Mouse (Mus musculus) bone marrow macrophage, adult 2 months (primary cell): ENCODE data around the gene Ankrd34a. TPM values are rescaled to one million over a fixed set of nuclear protein-coding genes. Genes with fewer than 3 reads are reported as not detected.
A peak's percentile ranks its signal among the peaks of the same experiment; 100 is the strongest.

Source experiments
- H3K27ac ChIP-seq: 2 replicates; pipeline ENCODE4 v1.5.1; 2012; ENCODE audit warnings: low read depth, low read length; ENCODE audit not compliant: insufficient read depth
- H3K4me1 ChIP-seq: 2 replicates; pipeline ENCODE4 v1.6.1; 2012; ENCODE audit warnings: low read length; ENCODE audit not compliant: control insufficient read depth, insufficient read depth
- H3K4me3 ChIP-seq: 2 replicates; pipeline ENCODE4 v1.5.1; 2012; ENCODE audit warnings: mild to moderate bottlenecking, low read length, moderate library complexity; ENCODE audit not compliant: insufficient read depth
- CTCF ChIP-seq: IDR thresholded peaks from 2 replicates; pipeline ENCODE4 v1.5.1; 2012; ENCODE audit warnings: low read depth, mild to moderate bottlenecking, low read length, moderate library complexity
- POLR2A ChIP-seq: IDR thresholded peaks from 2 replicates; pipeline ENCODE4 v1.6.1; 2012; ENCODE audit warnings: mild to moderate bottlenecking, low read depth, low read length, borderline replicate concordance
- polyA plus RNA-seq: library from polyadenylated mRNA; stranded (reverse); fragments of >200 nt; gene quantifications from 2 replicates; pipeline ENCODE4 v1.2.4, GENCODE M21; 2012; ENCODE audit not compliant: missing spikeins, insufficient read depth, insufficient read length

Gene Ankrd34a
- polyA plus RNA-seq, 1 experiment = 0.28 TPM

DNA sequence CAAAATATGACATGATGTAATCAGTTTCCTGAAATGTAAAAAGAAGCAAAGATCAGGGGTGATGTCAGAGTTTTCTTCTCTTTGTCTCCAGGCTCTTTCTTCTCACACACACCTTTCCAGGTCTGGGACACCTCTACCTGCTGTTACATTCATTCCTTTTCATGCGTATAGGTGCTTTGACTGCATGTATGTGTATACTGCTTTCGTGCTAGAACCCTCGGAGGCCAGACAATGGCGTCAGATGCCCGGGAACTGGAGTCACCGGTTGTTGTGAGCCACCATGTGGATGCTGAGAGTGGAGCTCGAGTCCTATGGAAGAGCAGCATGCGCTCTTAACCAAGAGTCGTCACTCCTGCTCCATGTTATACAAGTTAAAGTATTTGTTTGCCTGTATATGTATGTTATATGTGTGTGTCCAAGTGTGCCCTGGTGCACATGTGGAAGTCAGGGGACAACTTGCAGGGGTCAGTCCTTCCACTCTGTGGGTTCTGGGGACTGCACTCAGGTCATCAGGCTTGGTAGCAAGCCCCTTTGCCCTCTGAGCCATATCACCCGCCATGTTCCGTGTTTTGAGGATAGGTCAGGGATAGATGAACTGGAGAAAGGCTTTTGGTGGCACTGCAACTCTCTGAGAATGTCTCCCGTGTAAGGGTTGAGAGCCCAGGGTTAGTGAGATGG, 17.7 kb upstream of the Ankrd34a start:
- H3K4me3 ChIP-seq = peak overlapping the region; percentile 51
- TF ChIP-seq POLR2A = no peak
- no peak; the same call in 1 of the 2 replicates for TF ChIP-seq CTCF
- H3K4me1 ChIP-seq = peaks cover 33% of the 10 kb centered on the region
- peak overlapping the region; percentile 91 for H3K27ac ChIP-seq

DNA sequence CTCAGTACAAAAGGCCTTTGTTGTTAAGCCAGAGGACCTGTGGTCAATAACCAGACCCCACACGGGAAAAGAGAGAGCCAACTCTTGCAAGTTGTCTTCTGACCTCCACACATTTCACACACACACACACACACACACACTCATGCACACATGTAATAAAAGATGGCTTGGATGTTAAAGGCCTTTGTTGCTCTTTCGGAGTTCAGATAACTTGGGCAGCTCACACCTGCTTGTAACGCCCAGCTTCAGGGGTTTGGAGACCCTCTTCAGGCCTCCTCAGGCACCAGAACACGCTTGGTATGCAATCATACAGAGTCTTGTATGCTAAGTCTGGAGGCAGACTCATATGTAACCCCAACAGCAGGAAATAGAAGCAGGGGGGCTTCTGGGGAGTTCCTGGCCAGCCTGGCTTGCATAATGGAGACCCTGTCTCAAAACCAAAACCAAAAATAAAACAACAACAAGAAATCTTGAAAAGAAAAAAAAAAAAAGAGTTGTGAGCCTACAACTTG, 17.1 kb upstream of the Ankrd34a start:
- Histone ChIP-seq H3K4me1 (peaks cover 33% of the 10 kb centered on the region), H3K27ac (peak overlapping the region; percentile 91), H3K4me3 (peak overlapping the region; percentile 51)
- TF ChIP-seq CTCF (no peak), POLR2A (no peak)

DNA sequence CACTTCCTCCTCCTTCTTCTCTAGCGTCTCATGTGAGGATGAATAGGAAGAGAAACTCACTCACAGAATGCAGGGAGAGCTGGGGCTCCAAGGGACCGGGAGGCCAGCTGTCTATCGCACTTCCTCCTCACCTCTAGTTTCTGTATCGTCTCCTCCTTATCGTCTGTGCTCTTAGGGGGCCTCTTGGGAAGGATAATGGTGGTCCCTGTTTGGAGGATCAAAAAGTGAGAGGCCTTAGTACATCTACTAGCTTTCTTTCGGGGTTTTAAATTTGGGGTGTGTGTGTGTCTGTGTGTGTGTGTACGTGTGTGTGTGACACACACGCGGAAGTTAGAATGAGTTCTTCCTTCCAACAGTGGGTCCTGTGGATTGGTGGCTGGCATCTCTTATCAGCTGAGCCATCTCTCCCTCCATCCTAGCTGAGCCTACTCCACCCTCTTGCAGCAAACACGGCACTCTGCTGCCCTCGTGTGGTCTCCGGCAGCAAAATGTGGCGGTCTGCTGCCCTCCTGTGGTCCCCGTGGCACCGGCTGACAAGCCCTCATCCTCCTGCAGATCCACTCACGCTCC, 16.5 kb upstream of the Ankrd34a start:
- TF ChIP-seq CTCF = peak; percentile 100
- no peak for TF ChIP-seq POLR2A
- peak overlapping the region; percentile 91 for H3K27ac ChIP-seq
- peaks cover 33% of the 10 kb centered on the region for H3K4me1 ChIP-seq
- peak overlapping the region; percentile 51 for H3K4me3 ChIP-seq

GRCm38 (mm10) chr3:96581141-96581540, 15.3 kb upstream of the Ankrd34a start:
- H3K4me3 ChIP-seq = no peak overlapping the region
- H3K4me1 ChIP-seq = peaks cover 22% of the 10 kb centered on the region
- TF ChIP-seq CTCF = no peak
- TF ChIP-seq POLR2A = no peak
- no peak overlapping the region for H3K27ac ChIP-seq

DNA sequence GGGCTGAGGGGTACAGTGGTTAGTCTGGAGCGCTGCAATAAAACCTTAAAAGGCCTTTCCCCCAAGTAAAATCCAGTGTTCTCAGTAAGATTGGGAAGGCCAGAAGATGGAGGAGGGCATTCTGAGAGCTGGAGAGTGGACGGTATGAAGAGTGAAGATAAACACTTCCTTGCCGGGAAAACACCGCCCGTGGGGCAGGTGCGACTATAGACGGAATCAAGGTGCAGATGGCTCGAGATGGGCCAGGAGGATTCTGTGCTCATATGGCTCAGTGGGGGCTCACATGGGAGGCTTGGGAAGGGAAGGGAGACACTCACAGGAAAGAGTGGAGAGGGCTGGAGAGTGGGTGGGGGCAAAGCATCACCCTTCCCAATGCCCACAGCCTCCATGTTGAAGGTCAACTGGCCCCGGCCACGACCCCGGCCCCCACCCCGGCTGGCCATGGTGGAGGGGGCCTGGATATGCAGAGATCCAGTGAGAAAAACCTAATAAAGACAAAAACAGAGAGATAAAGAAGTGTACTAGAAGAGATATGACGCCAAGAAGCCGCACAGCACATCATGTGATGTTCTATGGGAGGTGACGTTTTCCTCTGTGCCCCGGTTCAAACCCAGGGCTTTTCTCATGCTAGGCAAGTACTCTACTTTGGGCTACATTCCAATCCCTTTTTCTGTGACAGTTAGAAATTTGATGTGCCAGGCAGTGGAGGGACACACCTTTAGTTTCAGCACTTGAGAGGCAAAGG, 14.5 kb upstream of the Ankrd34a start:
- Histone ChIP-seq H3K27ac (no peak overlapping the region), H3K4me3 (no peak overlapping the region), H3K4me1 (peaks cover 22% of the 10 kb centered on the region)
- TF ChIP-seq CTCF (no peak), POLR2A (no peak)

DNA sequence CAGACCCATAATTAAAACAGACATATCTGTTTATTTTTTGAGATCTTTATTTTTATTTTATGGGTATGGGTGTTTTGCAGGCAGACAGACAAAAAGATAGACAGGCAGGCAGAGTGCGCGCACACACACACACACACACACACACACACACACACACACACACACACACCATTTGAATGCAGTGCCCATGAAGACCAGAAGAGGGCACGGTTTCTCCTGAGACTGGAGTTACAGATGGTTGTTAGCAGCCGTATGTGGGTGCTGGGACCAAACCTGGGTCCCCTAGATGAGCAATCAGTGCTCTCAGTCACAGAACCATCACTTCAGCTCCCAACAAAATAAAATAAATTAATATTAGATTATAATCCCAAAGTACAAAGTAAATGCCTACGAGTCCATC, 13.1 kb upstream of the Ankrd34a start:
- Histone ChIP-seq H3K27ac (no peak overlapping the region), H3K4me1 (peaks cover 11% of the 10 kb centered on the region), H3K4me3 (no peak overlapping the region)
- TF ChIP-seq CTCF (no peak), POLR2A (no peak)

GRCm38 (mm10) chr3:96590657-96591056, 5.8 kb upstream of the Ankrd34a start:
- Histone ChIP-seq H3K27ac (no peak overlapping the region), H3K4me1 (peaks cover 17% of the 10 kb centered on the region), H3K4me3 (no peak overlapping the region)
- TF ChIP-seq CTCF (no peak), POLR2A (no peak)

DNA sequence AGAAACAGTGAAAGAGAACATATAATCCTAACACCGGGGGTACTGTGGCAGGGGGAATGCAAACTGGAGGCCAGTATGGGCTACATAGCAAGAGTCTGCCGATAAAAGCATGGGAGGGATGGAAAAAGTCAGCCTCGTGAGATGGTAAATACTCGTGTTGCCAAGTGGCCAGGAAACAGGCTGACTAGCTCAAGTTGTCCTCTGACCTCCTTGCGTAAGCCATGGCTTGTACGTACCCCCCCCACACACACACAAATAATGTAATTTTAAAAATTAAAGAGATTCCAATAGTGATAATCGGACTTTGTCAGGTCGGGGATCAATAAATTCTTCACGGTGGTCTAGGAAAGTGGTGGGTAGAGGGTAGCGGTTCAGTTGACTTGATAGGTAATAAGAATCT, 3.1 kb upstream of the Ankrd34a start:
- TF ChIP-seq POLR2A (no peak), CTCF (no peak)
- H3K4me3 ChIP-seq = peak overlapping the region; percentile 80
- H3K27ac ChIP-seq = peak overlapping the region; percentile 77
- H3K4me1 ChIP-seq = peaks cover 27% of the 10 kb centered on the region

DNA sequence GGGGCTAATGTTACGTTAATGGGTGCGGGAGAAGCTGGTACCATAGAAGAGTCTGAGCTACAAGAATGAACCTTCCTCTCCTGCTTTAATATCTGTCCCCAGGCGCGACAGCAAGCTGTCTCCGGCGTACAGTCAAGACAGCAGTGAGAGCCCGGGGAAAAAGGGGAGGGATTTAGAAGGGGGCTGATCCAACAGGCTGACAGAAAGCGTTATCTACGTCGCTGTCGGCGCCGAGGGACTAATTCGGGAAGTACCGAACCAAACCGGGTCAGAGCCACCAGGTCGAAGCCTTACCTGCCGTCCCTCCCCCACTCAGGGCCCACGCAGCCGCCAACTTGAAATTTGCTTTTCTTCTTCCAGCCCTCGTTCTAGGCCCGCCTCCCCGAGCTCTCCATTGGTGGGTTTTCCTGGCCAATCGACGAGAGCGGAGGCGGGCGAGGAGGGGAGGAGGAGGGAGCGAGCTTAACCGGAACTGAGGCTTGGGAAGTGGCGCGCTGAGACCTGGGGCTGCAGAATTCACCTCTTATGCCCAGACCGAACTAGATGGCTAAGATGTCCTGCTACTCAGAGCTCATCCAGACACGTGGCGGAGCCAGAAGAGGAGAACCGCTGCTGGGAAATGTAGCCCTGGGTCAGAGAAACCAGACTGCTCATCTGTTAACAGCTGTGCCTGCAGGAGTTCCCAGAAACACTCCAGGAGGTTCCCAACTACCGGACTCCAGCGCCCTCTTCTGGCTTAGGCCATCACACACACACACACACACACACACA, 2.5 kb upstream of the Ankrd34a start, which contains the start of gene Polr3gl:
TSS of gene Polr3gl (minus strand) at position 392 of the 771 bp plus-strand sequence.
- 0 out of 2 replicates have a peak, but pooled peaks have one; percentile 21 for TF ChIP-seq POLR2A
- peak; percentile 62 for TF ChIP-seq CTCF
- Histone ChIP-seq H3K4me1 (peaks cover 27% of the 10 kb centered on the region), H3K27ac (peak within 1 kb of the TSS; percentile 87), H3K4me3 (peak within 1 kb of the TSS; percentile 80)
